In genomic region chr2:32055357-32055965, GRCm38 (mm10) we compare ENCODE assay signal across 15 mouse cellular contexts. TPM values are rescaled to one million over a fixed set of nuclear protein-coding genes. Genes with fewer than 3 reads are reported as not detected.
DNase-seq lines count a peak whose midpoint lies in the region; ATAC-seq and TF ChIP-seq lines count a peak whose summit lies in the region.
"Had no signal": no experiment of that assay in that cellular context is flagged by ENCODE, and none has a peak within 500 bp of the region (broad histone marks: within the 10 kb centered on the region; RNA-seq: fewer than 3 reads in every experiment).

No protein-coding gene starts in this region.

- H3K27ac ChIP-seq in gastrocnemius, adult 2 months: peak overlapping the region; percentile 43; the same call in 1 of the 2 replicates
- H3K27ac ChIP-seq in hindbrain, embryonic 11.5 days (ENCODE audit: low read depth, low read length): no peak overlapping the region
- no peak overlapping the region for H3K27ac ChIP-seq in hindbrain, embryonic 14.5 days
- H3K27ac ChIP-seq: hindbrain, embryonic 13.5 days; liver, embryonic 15.5 days had no signal

- no peak for DNase-seq in gastrocnemius, adult 2 months
- DNase-seq in gastrocnemius, postnatal 25 days: no peak
- DNase-seq in hindbrain, embryonic 11.5 days (ENCODE audit: low spot score): peak; percentile 20
- DNase-seq in hindbrain, embryonic 14.5 days (ENCODE audit: low spot score): no peak
- DNase-seq in thymus, postnatal 14 days: peak; percentile 65
- DNase-seq in thymus, postnatal 4 days: no peak
- DNase-seq in layer of hippocampus, adult 9-10 months (ENCODE audit: low spot score): no peak
- DNase-seq: adrenal gland, postnatal 25 days; kidney, adult 18-20 months; lung, postnatal 4 days had no signal

- H3K4me2 ChIP-seq in hindbrain, embryonic 11.5 days (replicated peaks; ENCODE audit: low read depth, low read length): no peak overlapping the region
- no peak overlapping the region for H3K4me2 ChIP-seq in hindbrain, embryonic 14.5 days (replicated peaks)
- H3K4me2 ChIP-seq: hindbrain, embryonic 13.5 days; liver, embryonic 15.5 days had no signal

- intact Hi-C loops in gastrocnemius, adult 2 months (cut with DNase I): no loop called here

- no peak overlapping the region for H3K4me3 ChIP-seq in gastrocnemius, adult 2 months
- H3K4me3 ChIP-seq in hindbrain, embryonic 11.5 days (ENCODE audit: low read depth, low read length): no peak overlapping the region
- H3K4me3 ChIP-seq in hindbrain, embryonic 14.5 days (replicated peaks; ENCODE audit: low read length): no peak overlapping the region
- H3K4me3 ChIP-seq: hindbrain, embryonic 13.5 days; liver, embryonic 15.5 days had no signal

- H3K4me1 ChIP-seq in hindbrain, embryonic 11.5 days (replicated peaks; ENCODE audit: control insufficient read depth, insufficient read depth, low read length): no peaks in the 10 kb centered on the region
- no peaks in the 10 kb centered on the region for H3K4me1 ChIP-seq in hindbrain, embryonic 14.5 days (replicated peaks; ENCODE audit: control insufficient read depth, insufficient read depth, low read length)
- H3K4me1 ChIP-seq: hindbrain, embryonic 13.5 days had no signal

- WGBS in hindbrain, embryonic 11.5 days: 51% methylated on average over 7 of the region's 7 CpGs
- WGBS in hindbrain, embryonic 14.5 days: 49% methylated on average over 7 of the region's 7 CpGs

- peaks cover 13% of the 10 kb centered on the region; the same call in 1 of the 2 replicates for H3K36me3 ChIP-seq in hindbrain, embryonic 11.5 days (ENCODE audit: control insufficient read depth, insufficient read depth, low read length)
- H3K36me3 ChIP-seq in hindbrain, embryonic 14.5 days (replicated peaks; ENCODE audit: control insufficient read depth, insufficient read depth): peaks cover 22% of the 10 kb centered on the region

- TF ChIP-seq CTCF in gastrocnemius, adult 2 months (IDR thresholded peaks at IDR 0.05): no peak

- no peak for ATAC-seq in hindbrain, embryonic 11.5 days (ENCODE audit: low FRiP score)
- ATAC-seq in hindbrain, embryonic 14.5 days (ENCODE audit: low FRiP score): no peak
- ATAC-seq in cerebellum, adult (ENCODE audit: insufficient number of reproducible peaks, low FRiP score, low TSS enrichment): no peak

- H3K9ac ChIP-seq in hindbrain, embryonic 11.5 days (ENCODE audit: low read depth, low read length): no peak overlapping the region
- no peak overlapping the region for H3K9ac ChIP-seq in hindbrain, embryonic 14.5 days
- H3K9ac ChIP-seq: hindbrain, embryonic 13.5 days; liver, embryonic 15.5 days had no signal

- no peaks in the 10 kb centered on the region for H3K9me3 ChIP-seq in hindbrain, embryonic 11.5 days (ENCODE audit: control insufficient read depth, low read length)
- H3K9me3 ChIP-seq in hindbrain, embryonic 14.5 days (ENCODE audit: control insufficient read depth, low read length): no peaks in the 10 kb centered on the region
- H3K9me3 ChIP-seq: G1E; hindbrain, embryonic 13.5 days; liver, embryonic 15.5 days had no signal

- H3K27me3 ChIP-seq in hindbrain, embryonic 11.5 days (ENCODE audit: control insufficient read depth, insufficient read depth, low read length): no peaks in the 10 kb centered on the region; the same call in 1 of the 2 replicates
- no peaks in the 10 kb centered on the region for H3K27me3 ChIP-seq in hindbrain, embryonic 14.5 days (ENCODE audit: control insufficient read depth, insufficient read depth, low read length)
- H3K27me3 ChIP-seq: liver, embryonic 15.5 days had no signal

RNA-seq across cellular contexts. Expression of gene Fam78a, which starts 29.2 kb away (rescaled TPM):
- total RNA-seq in gastrocnemius, adult 2 months (2021): 10 to 100 TPM in 1 of 2 experiments, 1 to 10 TPM in 1; 9.9 to 12.0 TPM
- total RNA-seq in gastrocnemius, postnatal 25 days (2021): 10 to 100 TPM; 15.1 to 15.9 TPM
- 0.91 and 1.3 TPM in 2 replicates for polyA plus RNA-seq in hindbrain, embryonic 11.5 days (2014; fragmentation: Nextera tagmentation; extraction: Ambion mirVana)
- polyA plus RNA-seq in hindbrain, embryonic 14.5 days (2014; fragmentation: Nextera tagmentation; extraction: Ambion mirVana): 0.52 and 0.56 TPM in 2 replicates
- polyA plus RNA-seq: C2C12 had no signal

RNA-seq across cellular contexts. Expression of gene Plpp7, which starts 39.9 kb away (rescaled TPM):
- total RNA-seq in gastrocnemius, adult 2 months (2021): 100 to 1,000 TPM; 109 to 120 TPM
- total RNA-seq in gastrocnemius, postnatal 25 days (2021): 10 to 100 TPM; 90.9 to 97.0 TPM
- polyA plus RNA-seq in hindbrain, embryonic 11.5 days (2014; fragmentation: Nextera tagmentation; extraction: Ambion mirVana): 5.5 and 7.5 TPM in 2 replicates
- polyA plus RNA-seq in hindbrain, embryonic 14.5 days (2014; fragmentation: Nextera tagmentation; extraction: Ambion mirVana): 22.4 and 27.5 TPM in 2 replicates

Comparison
In these comparisons a context has a peak if more than half of its experiments do, and no peak if none do; other contexts are left out.
1. DNase-seq: peak in hindbrain, embryonic 11.5 days (single experiment) and thymus, postnatal 14 days (single experiment); none in gastrocnemius, adult 2 months (single experiment), gastrocnemius, postnatal 25 days (single experiment), hindbrain, embryonic 14.5 days (single experiment), thymus, postnatal 4 days (single experiment) and layer of hippocampus, adult 9-10 months (single experiment).